Mouse (Mus musculus) brain, embryonic 14.5 days (tissue): ENCODE results near the gene Mab21l2.

Source experiments
- CTCF ChIP-seq: fragments of 200-500 bp; IDR thresholded peaks from 2 replicates; pipeline ENCODE4 v1.5.1; 2012; ENCODE audit warnings: inconsistent platforms, mild to moderate bottlenecking, moderate library complexity, borderline replicate concordance; ENCODE audit not compliant: insufficient read depth, insufficient read length; ENCODE audit errors: extremely low read depth
- POLR2A ChIP-seq: fragments of 200-500 bp; IDR thresholded peaks from 2 replicates; pipeline ENCODE4 v1.6.1; 2012; ENCODE audit warnings: mild to moderate bottlenecking, inconsistent platforms, borderline replicate concordance; ENCODE audit not compliant: poor library complexity, insufficient read depth, insufficient read length, severe bottlenecking; ENCODE audit errors: extremely low read depth

GRCm38 (mm10) chr3:86544785-86545184 lies 3.6 kb downstream of the Mab21l2 start:
- TF ChIP-seq CTCF, result no peak
- TF ChIP-seq POLR2A, result no peak
